Mouse (Mus musculus): Measurements from ENCODE around the gene Pcf11.

Pcf11 gene

GRCm38 (mm10) chr7:92637021-92637625, 32.6 kb downstream of the Pcf11 start, which contains the start of gene Ankrd42:
Gene Ankrd42, minus strand, starts transcription at chr7:92637142.
- peak; percentile 81 to 88 for DNase-seq (ENCODE audit: low spot score in 2 of 2)

- no peak for DNase-seq (ENCODE audit: low spot score in 2 of 2)
Measured at GRCm38 (mm10) chr7:92636295-92637011, 33.3 kb downstream of the Pcf11 start.

DNA sequence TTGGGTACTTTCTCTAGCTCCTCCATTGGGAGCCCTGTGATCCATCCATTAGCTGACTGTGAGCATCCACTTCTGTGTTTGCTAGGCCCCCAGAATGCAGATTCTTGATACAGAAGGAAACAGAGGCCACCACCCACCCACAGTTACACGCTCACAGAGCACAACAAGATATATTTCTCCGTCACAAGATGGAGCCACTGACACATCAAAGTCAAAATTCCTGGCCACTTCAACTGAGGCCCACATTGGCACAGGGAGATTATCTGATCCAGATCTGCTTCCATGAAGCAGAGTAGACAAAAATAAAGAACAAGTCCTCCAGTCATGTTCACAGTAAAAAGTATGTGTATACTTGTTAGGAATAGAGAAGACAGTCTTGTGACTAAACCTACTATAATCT, 39.6 kb downstream of the Pcf11 start:
- peak in 1 of 2 experiments; percentile 6 for DNase-seq (ENCODE audit: low spot score in 2 of 2)

DNA sequence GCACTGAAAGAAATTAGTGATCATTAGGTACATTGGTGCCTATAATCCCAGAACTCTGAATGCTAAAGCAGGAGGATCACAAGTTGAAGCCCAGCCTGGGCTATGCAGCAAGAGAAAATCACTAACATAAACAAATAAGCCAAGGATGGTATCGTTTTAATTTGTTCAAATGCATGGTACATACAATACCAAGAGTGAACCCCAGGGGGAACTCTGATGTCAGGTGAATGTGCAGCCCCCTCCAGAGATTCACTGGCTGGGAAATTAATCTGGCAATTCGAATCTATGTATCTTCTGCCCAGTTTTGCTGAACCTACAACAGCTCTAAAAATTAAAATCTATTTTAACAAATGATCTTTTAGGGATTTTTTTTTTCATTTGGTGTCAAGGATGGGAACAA, 45.2 kb downstream of the Pcf11 start:
- DNase-seq (ENCODE audit: low spot score in 2 of 2): no peak

- DNase-seq (ENCODE audit: low spot score in 2 of 2): no peak
Measured at GRCm38 (mm10) chr7:92610830-92611229, 58.9 kb downstream of the Pcf11 start.

DNA sequence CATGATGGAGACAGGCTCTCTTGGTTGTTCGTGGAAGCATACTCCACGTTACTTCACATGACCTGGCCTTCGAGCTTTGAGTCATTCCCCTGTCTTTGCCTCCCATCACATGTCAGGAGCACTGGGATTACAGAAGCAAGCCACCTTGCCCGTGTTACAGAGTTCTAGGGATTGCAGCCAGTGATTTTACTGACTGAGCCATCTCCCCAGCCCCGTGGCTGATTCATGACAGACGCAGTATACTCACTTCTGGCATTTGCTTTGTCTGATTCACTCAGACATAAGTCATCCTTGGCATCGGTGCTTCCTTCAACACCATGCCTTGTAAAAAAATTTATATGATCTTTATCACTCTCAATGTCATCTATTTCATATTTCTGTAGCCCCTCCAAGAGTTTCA, 64.8 kb downstream of the Pcf11 start:
- no peak for DNase-seq (ENCODE audit: low spot score in 2 of 2)

Data from spleen, postnatal 36 days (tissue).